Mouse (Mus musculus): ENCODE measurements around the gene Fblim1.
A peak's percentile ranks its signal among the peaks of the same experiment; 100 is the strongest.
"Not testable (repeated sequence)": the region's sequence is repeated elsewhere in the genome, so short reads cannot be mapped to it uniquely, and the experiment has no call there.

Gene Fblim1

GRCm38 (mm10) chr4:141598894-141599250, 7.0 kb downstream of the Fblim1 start:
- no peak for DNase-seq

- peak; percentile 71 to 92 for DNase-seq
Observed at GRCm38 (mm10) chr4:141598199-141598893, 7.5 kb downstream of the Fblim1 start.

- no peak for DNase-seq
Observed at GRCm38 (mm10) chr4:141596700-141597328, 9.1 kb downstream of the Fblim1 start.

GRCm38 (mm10) chr4:141595605-141596268, 10.2 kb downstream of the Fblim1 start:
- peak; percentile 40 to 69 for DNase-seq

- no peak for DNase-seq
Observed at GRCm38 (mm10) chr4:141595138-141595537, 10.8 kb downstream of the Fblim1 start.

- DNase-seq, result peak; percentile 39 to 54
Observed at GRCm38 (mm10) chr4:141591547-141591946, 14.3 kb downstream of the Fblim1 start.

- no peak for DNase-seq
Observed at GRCm38 (mm10) chr4:141583919-141584318, 22.0 kb downstream of the Fblim1 start.

GRCm38 (mm10) chr4:141581051-141581450, 24.8 kb downstream of the Fblim1 start:
- DNase-seq, result no peak

GRCm38 (mm10) chr4:141578833-141579232, 27.1 kb downstream of the Fblim1 start:
- DNase-seq, result peak in 1 of 2 experiments; percentile 32

GRCm38 (mm10) chr4:141576877-141577276, 29.0 kb downstream of the Fblim1 start:
- no peak for DNase-seq

GRCm38 (mm10) chr4:141576404-141576803, 29.5 kb downstream of the Fblim1 start:
- DNase-seq, result no peak

- DNase-seq, result peak; percentile 90 to 92
Observed at GRCm38 (mm10) chr4:141574789-141575702, 30.9 kb downstream of the Fblim1 start.

GRCm38 (mm10) chr4:141573359-141573966, 32.4 kb downstream of the Fblim1 start:
- peak; percentile 72 to 81 for DNase-seq

- peak; percentile 44 to 47 for DNase-seq
Observed at GRCm38 (mm10) chr4:141572668-141573358, 33.1 kb downstream of the Fblim1 start.

- peak; percentile 43 to 62 for DNase-seq
Observed at GRCm38 (mm10) chr4:141571934-141572333, 34.0 kb downstream of the Fblim1 start.

- DNase-seq, result peak in 1 of 2 experiments; percentile 20
Observed at GRCm38 (mm10) chr4:141571337-141571739, 34.6 kb downstream of the Fblim1 start.

- DNase-seq, result no peak
Observed at GRCm38 (mm10) chr4:141570821-141571220, 35.1 kb downstream of the Fblim1 start.

- DNase-seq, result peak; percentile 63 to 70
Observed at GRCm38 (mm10) chr4:141570004-141570403, 35.9 kb downstream of the Fblim1 start.

GRCm38 (mm10) chr4:141568966-141569365, 36.9 kb downstream of the Fblim1 start:
- no peak for DNase-seq

- DNase-seq, result not testable (repeated sequence)
Observed at GRCm38 (mm10) chr4:141567174-141567573, 38.7 kb downstream of the Fblim1 start.

GRCm38 (mm10) chr4:141566187-141566586, 39.7 kb downstream of the Fblim1 start:
- no peak for DNase-seq

- DNase-seq, result no peak
Observed at GRCm38 (mm10) chr4:141565325-141565724, 40.6 kb downstream of the Fblim1 start.
